Comparison of ENCODE assay signal across 11 mouse cellular contexts in the genomic region with DNA sequence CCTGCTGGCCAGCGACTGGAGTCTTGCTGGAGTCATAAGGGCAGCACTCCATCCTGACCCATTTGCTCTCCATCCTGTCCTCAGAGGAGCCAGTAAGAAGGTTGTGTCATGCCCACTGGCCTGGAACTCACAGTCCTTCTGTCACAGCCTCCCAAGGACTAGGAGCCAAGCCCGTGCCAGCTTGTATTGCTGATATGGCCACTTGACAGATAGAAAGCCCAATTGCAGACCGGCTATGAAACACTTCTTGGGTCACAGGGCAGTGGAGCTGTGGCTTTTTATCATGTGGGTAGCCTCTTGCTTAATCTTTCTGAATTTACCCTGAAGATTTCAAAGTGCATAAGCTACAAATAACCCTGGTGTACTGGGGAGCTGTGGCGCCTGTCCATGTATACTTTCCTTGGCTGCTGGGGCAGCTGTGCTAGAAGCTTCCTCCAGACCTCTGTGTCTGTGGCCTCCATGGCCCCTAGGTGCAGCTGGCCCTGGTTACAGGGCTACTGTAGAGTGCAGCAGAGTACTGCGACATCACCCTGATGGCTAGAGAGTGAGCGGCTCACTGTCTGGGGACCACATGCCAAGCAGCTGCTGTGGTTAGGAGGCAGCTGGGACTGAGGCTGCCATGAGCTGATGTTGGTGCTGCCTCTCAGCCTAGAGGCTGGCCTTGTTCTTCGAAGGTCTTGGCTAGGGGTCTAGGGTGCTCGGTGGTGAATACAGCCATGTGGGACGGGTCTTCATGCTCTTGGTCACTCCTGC. TPM values are rescaled to one million over a fixed set of nuclear protein-coding genes. Genes with fewer than 3 reads are reported as not detected.
A peak's percentile ranks its signal among the peaks of the same experiment; 100 is the strongest.
DNase-seq lines count a peak whose midpoint lies in the region; ATAC-seq and TF ChIP-seq lines count a peak whose summit lies in the region.
"Had no signal": no experiment of that assay in that cellular context is flagged by ENCODE, and none has a peak within 500 bp of the region (broad histone marks: within the 10 kb centered on the region; RNA-seq: fewer than 3 reads in every experiment).

No protein-coding gene starts in this region.

- no peak for ATAC-seq in midbrain, embryonic 14.5 days (ENCODE audit: low FRiP score, low TSS enrichment)
- peak; percentile 74 for ATAC-seq in heart, postnatal 0 days (ENCODE audit: insufficient read depth, low read depth)
- no peak for ATAC-seq in monocyte, adult 5-6 weeks (replicated peaks; ENCODE audit: insufficient number of reproducible peaks, low FRiP score, low TSS enrichment, poor library complexity, severe bottlenecking)

- WGBS in midbrain, embryonic 10.5 days, result 97% methylated on average over 9 of the region's 9 CpGs
- WGBS in midbrain, embryonic 14.5 days, result 94% methylated on average over 9 of the region's 9 CpGs
- WGBS in heart, postnatal 0 days, result 55% methylated on average over 9 of the region's 9 CpGs

- H3K4me3 ChIP-seq in midbrain, embryonic 10.5 days, result no peak overlapping the region
- H3K4me3 ChIP-seq in midbrain, embryonic 14.5 days (replicated peaks; ENCODE audit: low read depth, low read length), result no peak overlapping the region
- no peak overlapping the region for H3K4me3 ChIP-seq in heart, postnatal 0 days (ENCODE audit: low read depth, low read length)
- H3K4me3 ChIP-seq: gastrocnemius, adult 2 months had no signal

- peak overlapping the region; percentile 59; the same call in 1 of the 2 replicates for H3K27ac ChIP-seq in midbrain, embryonic 10.5 days (replicated peaks)
- no peak overlapping the region for H3K27ac ChIP-seq in midbrain, embryonic 14.5 days (replicated peaks; ENCODE audit: low read depth, low read length)
- H3K27ac ChIP-seq in heart, postnatal 0 days (ENCODE audit: low read depth), result peak overlapping the region; percentile 58
- H3K27ac ChIP-seq: gastrocnemius, adult 2 months had no signal

- H3K27me3 ChIP-seq in midbrain, embryonic 10.5 days (ENCODE audit: low read depth, poor library complexity, severe bottlenecking), result no peaks in the 10 kb centered on the region
- no peaks in the 10 kb centered on the region for H3K27me3 ChIP-seq in midbrain, embryonic 14.5 days (ENCODE audit: control insufficient read depth, insufficient read depth, low read length)
- H3K27me3 ChIP-seq in heart, postnatal 0 days (ENCODE audit: control insufficient read depth, insufficient read depth, low read length), result no peaks in the 10 kb centered on the region

- no peak overlapping the region for H3K9ac ChIP-seq in midbrain, embryonic 14.5 days (replicated peaks; ENCODE audit: low read length)
- no peak overlapping the region for H3K9ac ChIP-seq in heart, postnatal 0 days (replicated peaks; ENCODE audit: low read depth, low read length)

- DNase-seq in midbrain, embryonic 10.5 days (ENCODE audit: low spot score), result no peak
- no peak for DNase-seq in midbrain, embryonic 14.5 days
- DNase-seq in adrenal gland, postnatal 36 days, result peak; percentile 79 to 88
- DNase-seq in heart, postnatal 0 days (ENCODE audit: low spot score), result peak; percentile 67
- peak; percentile 58 for DNase-seq in lung, postnatal 36 days
- no peak for DNase-seq in urinary bladder, adult 2 months (ENCODE audit: low spot score)
- DNase-seq in urinary bladder, postnatal 14 days (ENCODE audit: low spot score), result no peak
- DNase-seq: gastrocnemius, adult 2 months; kidney, adult 11 months; thymus, postnatal 4 days had no signal

- no peak overlapping the region for H3K4me2 ChIP-seq in midbrain, embryonic 14.5 days (ENCODE audit: low read length)
- H3K4me2 ChIP-seq in heart, postnatal 0 days (ENCODE audit: low read depth, low read length), result no peak overlapping the region

- peaks cover 12% of the 10 kb centered on the region for H3K4me1 ChIP-seq in midbrain, embryonic 10.5 days
- no peaks in the 10 kb centered on the region for H3K4me1 ChIP-seq in midbrain, embryonic 14.5 days (ENCODE audit: control insufficient read depth, insufficient read depth, low read length)
- H3K4me1 ChIP-seq in heart, postnatal 0 days (ENCODE audit: control insufficient read depth, insufficient read depth), result peaks cover 54% of the 10 kb centered on the region

- no peak for TF ChIP-seq EP300 in heart, postnatal 0 days (IDR thresholded peaks at IDR 0.05; ENCODE audit: low read depth)

- H3K36me3 ChIP-seq in midbrain, embryonic 10.5 days, result peaks cover 92% of the 10 kb centered on the region
- peaks cover 47% of the 10 kb centered on the region for H3K36me3 ChIP-seq in midbrain, embryonic 14.5 days (ENCODE audit: control insufficient read depth, insufficient read depth, low read length)
- H3K36me3 ChIP-seq in heart, postnatal 0 days (replicated peaks; ENCODE audit: control insufficient read depth, insufficient read depth, low read length), result peaks cover 17% of the 10 kb centered on the region

- TF ChIP-seq CTCF in heart, postnatal 0 days (IDR thresholded peaks at IDR 0.05; ENCODE audit: low read depth), result no peak

- no peaks in the 10 kb centered on the region for H3K9me3 ChIP-seq in midbrain, embryonic 10.5 days (replicated peaks)
- no peaks in the 10 kb centered on the region for H3K9me3 ChIP-seq in midbrain, embryonic 14.5 days (ENCODE audit: control insufficient read depth, low read length)
- H3K9me3 ChIP-seq in heart, postnatal 0 days (replicated peaks; ENCODE audit: control insufficient read depth, low read length), result no peaks in the 10 kb centered on the region

RNA-seq across cellular contexts. Expression of a gene that starts 27.5 kb away (rescaled TPM):
- polyA plus RNA-seq in midbrain, embryonic 10.5 days (2016; fragmentation: Nextera tagmentation; extraction: Ambion mirVana), result 62.9 and 74.4 TPM in 2 replicates
- polyA plus RNA-seq in midbrain, embryonic 14.5 days (2014; fragmentation: Nextera tagmentation; extraction: Ambion mirVana), result 42.7 and 44.3 TPM in 2 replicates
- total RNA-seq in adrenal gland, postnatal 36 days (2021), result 10 to 100 TPM; 13.3 to 28.6 TPM
- 51.1 and 77.3 TPM in 2 replicates for total RNA-seq in heart, postnatal 0 days (2014; rRNA removed; ENCODE audit: low replicate concordance)
- 27.7 and 29.2 TPM in 2 replicates for polyA plus RNA-seq in heart, postnatal 0 days (2015; fragmentation: Nextera tagmentation; extraction: Ambion mirVana)
- polyA plus RNA-seq in urinary bladder, adult 2 months (2012; rRNA removed), result 44.3 and 46.5 TPM in 2 replicates
- total RNA-seq in monocyte, adult 5-6 weeks (2017), result 1.5 to 7.6 TPM (median 5.7 TPM) in 3 replicates

Comparison
In these comparisons a context has a peak if more than half of its experiments do, and no peak if none do; other contexts are left out.
1. DNase-seq: peak in adrenal gland, postnatal 36 days (2 of 2), heart, postnatal 0 days (single experiment) and lung, postnatal 36 days (single experiment); none in midbrain, embryonic 10.5 days (single experiment), midbrain, embryonic 14.5 days (single experiment), urinary bladder, adult 2 months (single experiment) and urinary bladder, postnatal 14 days (single experiment).